Mouse (Mus musculus): Measurements from ENCODE around the gene BC034090. TPM values are rescaled to one million over a fixed set of nuclear protein-coding genes. Genes with fewer than 3 reads are reported as not detected.

The BC034090 gene
- polyA plus RNA-seq, 1 experiment, result 3.3 TPM

GRCm38 (mm10) chr1:155236306-155237024 lies 7.8 kb downstream of the BC034090 start:
- H3K4me1 ChIP-seq, result peaks cover 38% of the 10 kb centered on the region
- no peaks in the 10 kb centered on the region for H3K9me3 ChIP-seq
- H3K4me3 ChIP-seq (replicated peaks), result no peak overlapping the region
- no peak for TF ChIP-seq FLI1 (IDR thresholded peaks at IDR 0.05; ENCODE audit: low read length)
- TF ChIP-seq GATA1 (IDR thresholded peaks at IDR 0.05; ENCODE audit: borderline replicate concordance, low read length), result no peak
- H3K36me3 ChIP-seq (replicated peaks; ENCODE audit: low read length), result no peaks in the 10 kb centered on the region
- H3K27me3 ChIP-seq (replicated peaks), result peaks cover 77% of the 10 kb centered on the region

DNA sequence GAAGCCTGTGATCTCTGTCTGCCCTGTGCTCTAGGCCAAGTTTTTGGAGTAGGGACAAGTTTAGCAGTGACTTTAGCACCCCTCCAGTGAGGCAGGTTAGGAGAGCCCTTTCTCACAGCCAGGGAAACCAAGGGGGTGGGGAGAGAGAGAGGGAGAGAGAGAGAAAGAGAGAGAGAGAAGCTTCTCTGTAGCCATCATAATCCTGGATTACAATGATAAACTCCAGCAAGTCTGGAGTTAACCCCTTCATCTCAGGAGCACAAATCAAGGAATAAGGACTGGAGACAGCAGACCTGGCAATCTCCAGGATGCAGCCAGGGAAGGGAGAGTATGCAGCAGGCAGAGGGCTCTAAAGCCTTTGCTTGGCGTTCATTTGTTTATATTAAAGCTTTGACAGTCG lies 8.6 kb downstream of the BC034090 start:
- no peak for TF ChIP-seq FLI1 (IDR thresholded peaks at IDR 0.05; ENCODE audit: low read length)
- TF ChIP-seq GATA1 (IDR thresholded peaks at IDR 0.05; ENCODE audit: borderline replicate concordance, low read length), result no peak
- H3K4me1 ChIP-seq, result peaks cover 38% of the 10 kb centered on the region
- peaks cover 77% of the 10 kb centered on the region for H3K27me3 ChIP-seq (replicated peaks)
- no peaks in the 10 kb centered on the region for H3K9me3 ChIP-seq
- no peaks in the 10 kb centered on the region for H3K36me3 ChIP-seq (replicated peaks; ENCODE audit: low read length)
- no peak overlapping the region for H3K4me3 ChIP-seq (replicated peaks)

- Histone ChIP-seq H3K9me3 (no peaks in the 10 kb centered on the region), H3K27me3 (replicated peaks) (peaks cover 69% of the 10 kb centered on the region), H3K36me3 (replicated peaks; ENCODE audit: low read length) (no peaks in the 10 kb centered on the region), H3K4me1 (peaks cover 44% of the 10 kb centered on the region), H3K4me3 (replicated peaks) (peak overlapping the region; percentile 62)
- TF ChIP-seq FLI1 (IDR thresholded peaks at IDR 0.05; ENCODE audit: low read length) (no peak), GATA1 (IDR thresholded peaks at IDR 0.05; ENCODE audit: borderline replicate concordance, low read length) (no peak)
Measured at GRCm38 (mm10) chr1:155233931-155234607, 10.2 kb downstream of the BC034090 start.

- TF ChIP-seq GATA1 (IDR thresholded peaks at IDR 0.05; ENCODE audit: borderline replicate concordance, low read length) (no peak), FLI1 (IDR thresholded peaks at IDR 0.05; ENCODE audit: low read length) (no peak)
- Histone ChIP-seq H3K4me1 (peaks cover 44% of the 10 kb centered on the region), H3K9me3 (no peaks in the 10 kb centered on the region), H3K4me3 (replicated peaks) (peak overlapping the region; percentile 51), H3K27me3 (replicated peaks) (peaks cover 66% of the 10 kb centered on the region), H3K36me3 (replicated peaks; ENCODE audit: low read length) (no peaks in the 10 kb centered on the region)
Measured at GRCm38 (mm10) chr1:155233378-155233777, 10.9 kb downstream of the BC034090 start.

DNA sequence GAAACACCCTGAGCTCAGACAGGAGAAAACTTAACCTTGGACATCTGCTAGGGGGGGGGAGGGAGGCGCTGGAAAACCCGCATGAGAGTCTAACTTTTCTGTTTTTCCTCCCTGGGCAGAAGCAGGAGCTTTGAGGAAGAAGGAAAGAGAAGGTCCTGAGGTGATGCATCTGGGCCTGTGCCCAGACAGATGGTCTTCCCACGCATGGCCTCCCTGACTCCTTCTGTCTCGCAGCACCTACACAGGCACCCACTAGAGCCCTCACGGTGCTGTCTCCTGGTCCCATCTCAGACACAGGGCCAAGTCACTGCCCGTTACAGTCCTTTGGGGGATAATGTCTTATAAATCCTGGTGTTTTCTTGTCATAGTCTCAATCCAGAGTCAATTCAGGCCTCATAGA lies 11.5 kb downstream of the BC034090 start:
- peaks cover 47% of the 10 kb centered on the region for H3K4me1 ChIP-seq
- no peaks in the 10 kb centered on the region for H3K36me3 ChIP-seq (replicated peaks; ENCODE audit: low read length)
- H3K27me3 ChIP-seq (replicated peaks), result peaks cover 60% of the 10 kb centered on the region
- TF ChIP-seq FLI1 (IDR thresholded peaks at IDR 0.05; ENCODE audit: low read length) (no peak), GATA1 (IDR thresholded peaks at IDR 0.05; ENCODE audit: borderline replicate concordance, low read length) (no peak)
- H3K4me3 ChIP-seq (replicated peaks), result no peak overlapping the region
- H3K9me3 ChIP-seq, result no peaks in the 10 kb centered on the region

GRCm38 (mm10) chr1:155232385-155232784 lies 11.9 kb downstream of the BC034090 start:
- H3K4me1 ChIP-seq, result peaks cover 49% of the 10 kb centered on the region
- H3K9me3 ChIP-seq, result no peaks in the 10 kb centered on the region
- H3K36me3 ChIP-seq (replicated peaks; ENCODE audit: low read length), result no peaks in the 10 kb centered on the region
- peaks cover 56% of the 10 kb centered on the region for H3K27me3 ChIP-seq (replicated peaks)
- no peak overlapping the region for H3K4me3 ChIP-seq (replicated peaks)
- TF ChIP-seq GATA1 (IDR thresholded peaks at IDR 0.05; ENCODE audit: borderline replicate concordance, low read length) (no peak), FLI1 (IDR thresholded peaks at IDR 0.05; ENCODE audit: low read length) (no peak)

DNA sequence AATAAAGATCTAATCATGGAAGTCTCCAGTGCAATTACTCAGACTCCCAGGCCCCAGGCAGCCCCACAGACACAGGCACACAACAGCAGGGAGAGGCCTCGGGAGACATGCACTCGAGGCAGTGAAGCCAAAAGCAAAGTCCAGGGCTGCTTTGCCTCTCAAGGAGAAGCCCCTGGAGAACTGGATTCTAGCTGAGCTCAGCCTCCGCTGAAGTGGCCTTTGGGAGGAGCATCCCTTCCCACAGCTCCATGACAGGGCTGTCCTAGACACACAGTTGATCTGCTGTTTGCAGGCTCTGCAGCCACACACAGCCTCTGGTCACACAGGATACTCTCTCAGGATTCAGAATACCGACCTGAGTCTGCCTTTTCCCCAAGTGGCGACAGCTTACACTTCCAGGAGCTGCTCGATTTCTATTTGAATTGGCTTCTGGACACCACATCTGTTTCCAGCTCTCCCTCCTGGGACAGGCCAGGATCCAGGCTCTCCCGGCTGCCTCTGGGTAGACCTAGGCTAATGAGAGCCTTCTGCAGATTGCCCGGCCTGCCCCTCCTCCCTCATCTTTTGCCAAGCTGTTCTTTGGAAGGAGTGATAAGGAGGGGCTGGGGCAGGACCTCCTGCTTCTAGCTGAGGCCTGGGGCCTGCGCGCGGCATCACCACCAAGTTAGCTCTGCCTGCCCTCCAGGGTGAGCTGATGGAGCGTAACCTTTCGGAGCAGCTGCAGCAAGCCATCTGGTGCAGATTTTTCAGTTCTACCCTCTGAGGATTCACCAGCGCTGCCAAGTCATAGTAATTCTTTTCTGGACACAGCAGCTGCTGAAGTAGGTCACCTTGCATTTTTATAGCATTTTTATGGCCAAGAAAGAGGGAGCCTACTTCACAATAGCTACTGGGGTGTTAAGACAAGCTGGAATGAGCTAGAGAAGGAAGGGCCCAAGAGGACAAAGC lies 14.5 kb downstream of the BC034090 start:
- Histone ChIP-seq H3K36me3 (replicated peaks; ENCODE audit: low read length) (no peaks in the 10 kb centered on the region), H3K4me1 (peaks cover 56% of the 10 kb centered on the region), H3K4me3 (replicated peaks) (no peak overlapping the region), H3K27me3 (replicated peaks) (peaks cover 39% of the 10 kb centered on the region), H3K9me3 (no peaks in the 10 kb centered on the region)
- TF ChIP-seq GATA1 (IDR thresholded peaks at IDR 0.05; ENCODE audit: borderline replicate concordance, low read length) (no peak), FLI1 (IDR thresholded peaks at IDR 0.05; ENCODE audit: low read length) (no peak)

DNA sequence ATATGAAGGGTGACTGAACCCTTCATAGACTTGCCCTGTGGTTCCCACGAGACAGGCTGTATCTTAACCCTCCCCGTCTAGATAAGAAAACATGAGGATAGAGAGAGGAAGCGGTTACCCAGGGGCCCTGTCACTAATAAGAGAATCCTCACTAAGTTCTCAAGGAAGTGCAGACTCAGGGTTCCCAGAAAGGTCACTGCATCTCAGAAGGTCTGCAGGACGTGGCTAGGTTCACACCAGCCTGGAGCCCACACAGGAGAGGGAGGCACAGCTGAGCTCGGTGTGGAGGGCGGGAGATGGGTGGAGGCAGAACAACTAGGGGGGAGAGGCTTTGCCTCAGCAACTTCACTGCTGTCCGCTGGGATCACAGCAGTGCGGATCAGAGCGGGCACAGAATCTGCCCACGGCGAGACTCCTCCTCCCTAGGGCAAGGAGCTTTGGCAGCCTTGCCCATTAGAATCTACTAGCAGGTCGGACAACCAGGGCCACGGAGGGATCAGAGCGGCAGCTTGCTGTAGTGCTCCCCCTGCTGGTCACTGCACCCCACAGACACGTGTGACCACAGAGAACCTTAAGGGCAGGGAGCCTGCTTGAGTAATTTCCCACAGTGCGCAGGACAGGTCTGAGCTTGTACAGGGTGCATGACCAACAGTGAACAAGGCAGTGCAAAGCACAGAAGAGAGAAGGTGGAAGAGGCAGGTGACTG lies 20.2 kb downstream of the BC034090 start:
- H3K27me3 ChIP-seq (replicated peaks), result peaks cover 16% of the 10 kb centered on the region
- no peaks in the 10 kb centered on the region for H3K36me3 ChIP-seq (replicated peaks; ENCODE audit: low read length)
- TF ChIP-seq GATA1 (IDR thresholded peaks at IDR 0.05; ENCODE audit: borderline replicate concordance, low read length), result no peak
- H3K9me3 ChIP-seq, result no peaks in the 10 kb centered on the region
- H3K4me3 ChIP-seq (replicated peaks), result peak overlapping the region; percentile 90
- peaks cover 87% of the 10 kb centered on the region for H3K4me1 ChIP-seq

DNA sequence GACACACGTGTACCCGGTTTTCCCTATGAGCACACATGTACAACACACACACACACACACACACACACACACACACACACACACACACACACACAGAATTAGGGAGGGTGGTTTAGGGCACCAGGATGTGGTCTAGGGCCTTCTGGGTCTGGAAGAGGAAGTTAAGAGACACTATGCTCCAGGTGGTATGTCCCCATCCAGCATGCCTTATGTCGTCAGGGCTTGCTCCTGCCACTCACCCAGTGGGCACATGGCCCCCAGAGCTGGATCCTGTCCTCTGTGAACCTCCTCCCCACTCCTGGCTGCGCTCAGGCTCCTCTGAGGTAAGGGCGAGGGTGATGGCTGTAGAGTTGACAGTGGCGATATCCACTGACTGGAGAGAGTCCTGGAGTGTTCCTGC lies 21.2 kb downstream of the BC034090 start:
- Histone ChIP-seq H3K36me3 (replicated peaks; ENCODE audit: low read length) (no peaks in the 10 kb centered on the region), H3K9me3 (no peaks in the 10 kb centered on the region), H3K4me1 (peaks cover 91% of the 10 kb centered on the region), H3K27me3 (replicated peaks) (peaks cover 14% of the 10 kb centered on the region), H3K4me3 (replicated peaks) (peak overlapping the region; percentile 90)
- TF ChIP-seq FLI1 (IDR thresholded peaks at IDR 0.05; ENCODE audit: low read length) (no peak), GATA1 (IDR thresholded peaks at IDR 0.05; ENCODE audit: borderline replicate concordance, low read length) (no peak)

Measured in megakaryocyte, embryonic 14.5 days (primary cell).